Mouse (Mus musculus): ENCODE data around the gene Dmpk.
A peak's percentile ranks its signal among the peaks of the same experiment; 100 is the strongest.

DNA sequence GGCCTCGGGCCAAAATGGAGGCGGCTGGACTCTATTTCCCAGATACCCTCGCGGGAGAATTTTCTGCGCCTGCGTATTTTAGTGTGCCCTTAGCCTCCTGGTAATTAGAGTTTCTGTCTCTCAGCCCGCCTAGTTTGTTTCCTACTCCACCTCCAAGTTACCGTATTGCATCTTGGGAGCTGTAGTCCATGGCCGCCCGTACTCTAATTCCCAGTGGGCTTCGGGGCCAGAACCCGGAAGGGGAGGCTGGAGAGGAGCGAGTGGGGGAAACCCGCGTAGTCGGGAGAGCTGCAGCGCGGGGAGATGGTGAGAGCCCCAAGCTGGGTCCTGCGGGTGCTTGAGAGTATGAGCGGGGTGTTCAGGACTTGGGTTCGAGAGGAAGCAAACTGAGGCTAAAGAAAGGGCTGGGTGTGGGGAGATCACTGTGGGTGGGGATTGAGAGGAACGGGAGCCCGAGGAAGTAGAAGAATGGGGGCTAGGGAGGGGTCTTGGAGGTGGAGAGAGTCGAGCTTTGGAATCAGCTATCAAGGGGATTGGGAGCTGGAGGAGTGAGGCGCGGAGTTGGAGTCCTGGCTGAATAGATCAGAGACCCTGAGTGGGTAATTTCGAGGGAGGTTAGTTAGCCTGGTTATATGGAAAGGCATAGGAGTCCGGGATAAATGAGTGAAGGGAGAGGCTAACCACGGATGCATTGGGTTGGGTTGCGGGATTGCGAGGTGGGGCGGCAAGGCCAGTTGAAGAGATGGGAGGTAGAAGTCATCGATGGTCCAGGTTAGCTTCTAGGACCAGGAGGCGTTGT, 36.2 kb downstream of the Dmpk start, which contains the start of gene Fbxo46:
- TF ChIP-seq POLR2A (IDR thresholded peaks at IDR 0.05; ENCODE audit: control insufficient read depth, extremely low read depth, insufficient read depth, low read length, poor library complexity) = peak; percentile 88; the same call in 1 of the 2 replicates
- no peak; the same call in 1 of the 2 replicates for TF ChIP-seq CTCF (IDR thresholded peaks at IDR 0.05; ENCODE audit: borderline replicate concordance, control insufficient read depth, extremely low read depth, insufficient read depth, low read length, poor library complexity)
